Mouse (Mus musculus) E14TG2a.4 (cell line): ENCODE results near the gene Sgta.
A peak's percentile ranks its signal among the peaks of the same experiment; 100 is the strongest.
"Not testable (repeated sequence)": the region's sequence is repeated elsewhere in the genome, so short reads cannot be mapped to it uniquely, and the experiment has no call there.

Source experiments
- H3K27me3 ChIP-seq: 2 replicates; pipeline ENCODE4 v1.6.1; 2014; ENCODE audit warnings: low read length, control low read depth; ENCODE audit not compliant: insufficient read depth
- H3K36me3 ChIP-seq: 2 replicates; pipeline ENCODE4 v1.6.1; 2014; ENCODE audit warnings: low read length, control low read depth; ENCODE audit not compliant: insufficient read depth
- H3K4me1 ChIP-seq: replicated peaks from 2 replicates; pipeline ENCODE4 v1.6.1; 2014; ENCODE audit warnings: low read depth, low read length, control low read depth
- H3K4me3 ChIP-seq: replicated peaks from 2 replicates; pipeline ENCODE4 v1.5.1; 2014; ENCODE audit warnings: mild to moderate bottlenecking, low read length
- H3K9me3 ChIP-seq: 2 replicates; pipeline ENCODE4 v1.6.1; 2014; ENCODE audit warnings: low read length, control low read depth
- CTCF ChIP-seq: conservative IDR thresholded peaks from 2 replicates; pipeline ENCODE4 v1.5.1; 2014; ENCODE audit warnings: low read length
- NANOG ChIP-seq: IDR thresholded peaks from 2 replicates; pipeline ENCODE4 v1.6.1; 2014; ENCODE audit warnings: borderline replicate concordance, low read length, mixed read lengths
- POU5F1 ChIP-seq: IDR thresholded peaks from 2 replicates; pipeline ENCODE4 v1.6.1; 2014; ENCODE audit warnings: low read length, borderline replicate concordance

Sgta gene

DNA sequence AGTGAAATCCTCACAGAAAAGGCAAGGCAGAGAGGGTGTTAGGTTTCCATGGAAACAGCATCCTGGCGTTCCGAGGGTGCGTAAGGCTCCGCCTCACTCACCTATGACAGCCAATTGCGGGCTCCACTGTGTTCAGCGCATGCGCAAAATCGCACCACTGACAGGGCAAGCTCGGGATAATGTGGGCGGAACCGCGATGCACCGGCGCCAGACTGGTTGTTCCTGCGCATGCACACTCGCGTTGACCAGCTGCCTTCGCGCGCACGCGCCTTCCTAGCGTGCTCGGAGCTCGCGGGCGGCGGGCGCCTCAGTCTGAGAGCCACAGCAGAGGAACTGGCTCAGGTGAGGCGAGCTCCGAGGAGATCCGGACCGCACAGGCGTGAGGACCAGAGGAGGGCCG, 9.9 kb upstream of the Sgta start, which contains the start of gene Thop1:
Gene Thop1 (plus strand): TSS at position 200 of the 400 bp plus-strand sequence.
- no peaks in the 10 kb centered on the region for H3K9me3 ChIP-seq
- peak within 1 kb of the TSS; percentile 96 for H3K4me3 ChIP-seq
- H3K4me1 ChIP-seq: peaks cover 62% of the 10 kb centered on the region
- no peak for TF ChIP-seq NANOG
- no peak for TF ChIP-seq CTCF
- H3K27me3 ChIP-seq: no peaks in the 10 kb centered on the region
- peaks cover 37% of the 10 kb centered on the region for H3K36me3 ChIP-seq

DNA sequence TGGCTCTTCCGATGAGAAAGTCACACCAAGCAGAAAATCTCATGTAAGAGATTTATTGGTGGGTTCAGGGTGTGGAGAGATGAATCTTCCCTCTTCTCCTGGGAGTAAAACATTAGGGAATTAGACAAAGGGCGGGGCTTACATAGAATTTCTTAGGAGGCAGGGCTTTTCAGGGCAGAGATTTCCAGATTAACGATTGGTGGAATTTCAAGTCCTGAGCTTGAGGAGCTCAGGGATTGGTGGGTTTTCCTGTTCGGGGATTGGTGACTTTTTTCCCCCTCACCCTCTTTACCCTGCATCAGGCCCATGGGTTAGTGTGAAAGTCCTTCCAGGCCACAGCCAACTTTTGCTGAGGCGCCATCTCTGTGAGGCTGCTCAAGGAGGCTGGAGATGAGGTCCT, 8.7 kb upstream of the Sgta start:
- no peak overlapping the region for H3K4me3 ChIP-seq
- peaks cover 7% of the 10 kb centered on the region; the same call in 1 of the 2 replicates for H3K9me3 ChIP-seq
- TF ChIP-seq CTCF (no peak), NANOG (no peak), POU5F1 (no peak)
- no peaks in the 10 kb centered on the region for H3K27me3 ChIP-seq
- peaks cover 55% of the 10 kb centered on the region for H3K4me1 ChIP-seq
- H3K36me3 ChIP-seq: peaks cover 26% of the 10 kb centered on the region

DNA sequence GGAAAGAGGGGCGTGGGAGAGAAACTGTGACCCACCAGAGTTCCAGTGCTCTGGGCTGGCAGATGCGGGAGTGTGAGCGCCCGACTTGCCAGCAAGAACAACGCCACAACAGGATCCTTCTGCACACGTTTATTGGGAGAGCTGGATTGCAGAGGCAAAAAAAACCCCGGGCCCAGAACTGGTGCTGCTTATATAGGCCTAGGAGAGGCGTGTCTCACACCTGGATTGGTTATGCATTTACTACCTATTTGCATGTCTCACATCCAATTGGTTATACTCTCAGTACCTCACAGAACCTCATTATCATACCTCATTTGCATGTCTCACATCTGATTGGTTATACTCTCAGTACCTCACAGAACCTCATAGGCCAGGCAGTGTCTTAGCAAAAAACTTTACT, 4.5 kb upstream of the Sgta start:
- H3K9me3 ChIP-seq, H3K27me3 ChIP-seq, H3K36me3 ChIP-seq, H3K4me3 ChIP-seq: not testable (repeated sequence)
- peaks cover 43% of the 10 kb centered on the region for H3K4me1 ChIP-seq

DNA sequence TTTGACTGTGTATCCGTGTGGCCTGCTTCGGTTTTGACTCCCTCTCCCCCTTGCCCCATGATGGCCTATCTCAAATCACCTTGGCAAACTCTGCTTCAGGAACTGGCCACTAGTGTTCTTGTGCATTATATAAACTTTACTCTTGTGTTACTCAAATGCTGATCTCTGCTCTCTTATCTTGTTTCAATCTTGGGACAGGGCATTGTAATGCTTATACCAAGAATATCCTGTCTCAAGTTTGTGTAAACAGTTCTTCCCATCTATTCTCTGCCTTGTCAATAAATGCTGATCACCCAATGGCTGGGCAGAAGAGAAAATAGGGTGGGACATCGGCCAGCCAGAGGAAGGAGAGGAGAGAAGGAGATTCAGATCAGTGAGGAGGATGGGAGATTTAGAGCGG, 2.7 kb upstream of the Sgta start:
- Histone ChIP-seq H3K4me1 (peaks cover 47% of the 10 kb centered on the region), H3K9me3 (peaks cover 7% of the 10 kb centered on the region; the same call in 1 of the 2 replicates), H3K36me3 (peaks cover 13% of the 10 kb centered on the region), H3K27me3 (no peaks in the 10 kb centered on the region), H3K4me3 (no peak overlapping the region)
- no peak for TF ChIP-seq NANOG
- TF ChIP-seq CTCF: no peak
- TF ChIP-seq POU5F1: no peak

DNA sequence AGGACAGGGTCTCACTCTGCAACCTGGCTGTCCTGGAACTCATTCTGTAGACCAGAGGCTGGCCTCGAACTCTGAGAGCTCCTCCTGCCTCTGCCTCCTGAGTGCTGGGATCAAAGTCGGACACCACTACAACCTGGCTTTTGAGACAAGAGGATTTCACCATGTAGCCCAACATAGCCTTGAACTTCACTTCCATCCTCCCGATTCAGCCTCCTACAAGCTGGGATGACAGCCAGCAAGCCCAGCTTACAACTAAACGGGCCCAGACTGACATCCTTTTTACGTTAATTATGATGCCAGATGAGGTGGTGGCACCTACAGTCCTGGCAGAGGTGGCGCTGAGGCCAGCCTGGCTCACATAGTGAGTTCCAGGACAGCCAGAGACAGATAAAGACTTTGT, 1.1 kb downstream of the Sgta start:
- TF ChIP-seq POU5F1 (no peak), CTCF (no peak), NANOG (no peak)
- Histone ChIP-seq H3K4me3 (peak overlapping the region; percentile 99), H3K27me3 (no peaks in the 10 kb centered on the region), H3K36me3 (peaks cover 51% of the 10 kb centered on the region), H3K4me1 (peaks cover 76% of the 10 kb centered on the region), H3K9me3 (peaks cover 1% of the 10 kb centered on the region; the same call in 1 of the 2 replicates)

DNA sequence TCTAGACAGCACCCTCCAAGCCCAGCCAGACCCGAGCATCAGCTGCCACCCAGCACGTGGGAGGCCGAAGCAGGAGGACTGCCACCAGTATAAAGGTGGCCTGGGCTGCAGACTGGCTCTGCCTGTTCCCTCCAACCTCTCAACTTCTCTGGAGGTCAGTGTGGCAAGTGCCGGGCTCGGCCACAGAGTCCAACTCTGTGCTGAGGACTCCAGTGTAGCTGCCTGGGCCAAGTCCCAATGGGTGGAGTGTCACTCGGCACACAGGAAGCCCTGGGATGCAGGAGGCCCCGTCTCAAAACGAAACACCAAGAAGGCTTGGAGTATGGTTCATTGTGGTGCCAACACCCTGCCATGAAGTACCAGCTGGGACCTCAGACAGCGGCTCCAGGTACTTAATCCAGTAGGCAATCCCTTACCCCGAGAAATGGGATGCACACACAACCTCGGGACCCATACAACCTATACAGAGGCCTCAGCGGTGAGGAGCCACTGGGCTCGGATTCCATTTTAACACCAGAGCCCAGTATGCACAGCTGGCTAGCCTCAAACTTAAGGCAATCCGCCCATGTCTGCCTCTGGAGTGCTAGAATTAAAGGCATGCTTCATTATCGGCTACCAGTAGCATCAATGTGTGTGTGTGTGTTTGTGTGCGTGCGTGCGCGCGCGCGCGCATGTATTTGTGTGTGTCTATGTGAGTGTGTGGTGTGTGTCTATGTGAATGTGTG, 2.4 kb downstream of the Sgta start:
- Histone ChIP-seq H3K4me3 (no peak overlapping the region; the same call in 1 of the 2 replicates), H3K4me1 (peaks cover 82% of the 10 kb centered on the region), H3K9me3 (no peaks in the 10 kb centered on the region), H3K27me3 (no peaks in the 10 kb centered on the region), H3K36me3 (peaks cover 64% of the 10 kb centered on the region)
- TF ChIP-seq CTCF (no peak), POU5F1 (no peak), NANOG (no peak)

DNA sequence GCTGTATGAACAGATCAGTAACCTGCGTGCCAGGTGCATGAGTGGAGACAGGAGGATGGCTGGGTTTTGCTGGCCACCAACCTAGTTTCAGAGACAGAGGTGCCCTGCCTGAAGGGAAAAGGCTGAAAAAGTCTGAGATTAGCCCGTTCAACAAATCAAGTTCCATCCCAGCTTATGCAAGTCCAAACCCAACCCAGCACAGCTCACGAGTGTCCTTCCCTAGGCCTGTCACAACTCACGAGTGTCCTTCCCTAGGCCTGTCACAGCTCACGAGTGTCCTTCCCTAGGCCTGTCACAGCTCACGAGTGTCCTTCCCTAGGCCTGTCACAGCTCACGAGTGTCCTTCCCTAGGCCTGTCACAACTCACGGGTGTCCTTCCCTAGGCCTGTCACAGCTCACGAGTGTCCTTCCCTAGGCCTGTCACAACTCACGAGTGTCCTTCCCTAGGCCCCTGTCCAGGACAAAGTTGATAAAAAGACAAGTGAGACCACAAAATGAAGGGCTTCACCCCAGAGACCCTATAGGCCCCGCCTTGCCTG, 4.1 kb downstream of the Sgta start:
- H3K4me3 ChIP-seq, H3K27me3 ChIP-seq, H3K9me3 ChIP-seq: not testable (repeated sequence)

DNA sequence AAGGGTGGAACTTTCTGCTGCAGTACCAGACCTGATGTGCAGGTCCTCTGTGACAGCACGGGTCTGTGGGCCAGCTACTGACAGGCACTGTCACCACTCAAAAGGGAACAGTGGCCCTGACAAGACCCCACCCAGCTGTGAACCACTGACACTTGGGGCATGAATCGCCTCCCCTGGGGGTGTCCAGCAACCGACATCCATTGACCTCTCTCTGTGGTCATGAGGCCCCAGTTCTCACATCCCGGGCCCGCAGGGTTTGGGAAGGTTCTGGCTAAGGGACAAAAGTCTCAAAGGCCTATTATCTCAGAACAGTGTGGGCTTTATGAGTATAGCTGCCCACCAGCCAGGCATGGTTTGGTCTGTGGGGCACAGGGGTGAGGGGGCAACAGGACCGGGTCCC, 4.8 kb downstream of the Sgta start:
- Histone ChIP-seq H3K9me3 (no peaks in the 10 kb centered on the region), H3K36me3 (peaks cover 88% of the 10 kb centered on the region)

More for the DNA sequence above, 4.1 kb downstream of the Sgta start:
- H3K4me1 ChIP-seq: peaks cover 87% of the 10 kb centered on the region
- H3K36me3 ChIP-seq: peaks cover 81% of the 10 kb centered on the region

DNA sequence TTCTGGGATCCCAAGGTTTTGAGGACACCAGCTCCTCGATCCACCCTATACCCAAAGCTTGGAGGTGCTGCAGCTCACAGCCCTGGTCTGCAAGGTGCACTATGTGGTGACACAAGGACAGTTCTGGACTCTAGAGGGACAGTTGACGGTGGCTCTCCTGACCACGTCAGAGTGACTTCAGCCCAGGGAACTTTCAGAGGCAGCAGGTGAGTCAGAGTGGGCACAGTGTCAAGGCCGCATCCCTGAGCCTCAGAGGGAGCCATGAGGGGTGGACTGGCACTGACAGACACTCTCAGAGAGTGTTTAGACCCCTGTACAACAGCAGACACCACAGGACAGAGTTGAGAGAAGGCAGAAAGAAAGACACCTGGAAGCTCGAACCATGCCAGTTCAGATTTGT, 7.4 kb downstream of the Sgta start:
- Histone ChIP-seq H3K27me3 (no peaks in the 10 kb centered on the region), H3K36me3 (peaks cover 100% of the 10 kb centered on the region), H3K4me1 (peaks cover 71% of the 10 kb centered on the region), H3K9me3 (no peaks in the 10 kb centered on the region), H3K4me3 (no peak overlapping the region)
- TF ChIP-seq CTCF (no peak), NANOG (no peak), POU5F1 (no peak)

More for the DNA sequence above, 4.8 kb downstream of the Sgta start:
- H3K27me3 ChIP-seq: no peaks in the 10 kb centered on the region
- H3K4me3 ChIP-seq: no peak overlapping the region
- peaks cover 85% of the 10 kb centered on the region for H3K4me1 ChIP-seq
- TF ChIP-seq NANOG: no peak
- no peak for TF ChIP-seq CTCF
- no peak for TF ChIP-seq POU5F1
